Mouse (Mus musculus) frontal cortex, postnatal 10 days (tissue): ENCODE results near the gene Disp2.

Experiments used
- DNase-seq, 2 experiments: peaks; one replicate each; pipeline ENCODE4 v3.0.0; 2022; ENCODE audit warnings: low spot score in 2 of 2, mixed read lengths in 1 of 2

Gene Disp2

GRCm38 (mm10) chr2:118759828-118760227, 19.7 kb upstream of the Disp2 start:
- DNase-seq, result peak in 1 of 2 experiments; percentile 55

- DNase-seq, result no peak
Measured at GRCm38 (mm10) chr2:118760311-118761025, 19.1 kb upstream of the Disp2 start.

GRCm38 (mm10) chr2:118761358-118761757, 18.2 kb upstream of the Disp2 start:
- no peak for DNase-seq

- peak; percentile 84 for DNase-seq
Measured at GRCm38 (mm10) chr2:118761906-118762783, 17.4 kb upstream of the Disp2 start, which contains the start of gene Ccdc9b. Gene Ccdc9b (minus strand): TSS chr2:118762661.

- DNase-seq, result no peak
Measured at GRCm38 (mm10) chr2:118762784-118763148, 16.8 kb upstream of the Disp2 start.

- peak in 1 of 2 experiments; percentile 50 for DNase-seq
Measured at GRCm38 (mm10) chr2:118763469-118763868, 16.1 kb upstream of the Disp2 start.

- DNase-seq, result peak; percentile 29 to 49
Measured at GRCm38 (mm10) chr2:118764094-118764831, 15.3 kb upstream of the Disp2 start.

- no peak for DNase-seq
Measured at GRCm38 (mm10) chr2:118764875-118765274, 14.6 kb upstream of the Disp2 start.

GRCm38 (mm10) chr2:118766041-118767033, 13.2 kb upstream of the Disp2 start:
- no peak for DNase-seq

GRCm38 (mm10) chr2:118772158-118772874, 7.2 kb upstream of the Disp2 start, which contains the start of gene Phgr1:
Gene Phgr1 (plus strand): TSS chr2:118772769.
- DNase-seq, result no peak

- DNase-seq, result no peak
Measured at GRCm38 (mm10) chr2:118774536-118774935, 5.0 kb upstream of the Disp2 start.

- no peak for DNase-seq
Measured at GRCm38 (mm10) chr2:118775396-118775795, 4.1 kb upstream of the Disp2 start.

GRCm38 (mm10) chr2:118775846-118776245, 3.7 kb upstream of the Disp2 start:
- peak; percentile 44 to 71 for DNase-seq

- DNase-seq, result no peak
Measured at GRCm38 (mm10) chr2:118776295-118776694, 3.2 kb upstream of the Disp2 start.

- DNase-seq, result no peak
Measured at GRCm38 (mm10) chr2:118778418-118778817, 1.1 kb upstream of the Disp2 start.

- DNase-seq, result no peak
Measured at GRCm38 (mm10) chr2:118779065-118779464, 454 bp upstream of the Disp2 start.

- no peak for DNase-seq
Measured at GRCm38 (mm10) chr2:118781115-118781514, 1.6 kb downstream of the Disp2 start.

- no peak for DNase-seq
Measured at GRCm38 (mm10) chr2:118782303-118782702, 2.8 kb downstream of the Disp2 start.

GRCm38 (mm10) chr2:118783093-118783492, 3.6 kb downstream of the Disp2 start:
- no peak for DNase-seq

GRCm38 (mm10) chr2:118783663-118784062, 4.1 kb downstream of the Disp2 start:
- DNase-seq, result no peak
